Mouse (Mus musculus): ENCODE measurements around the gene C130026I21Rik. TPM values are rescaled to one million over a fixed set of nuclear protein-coding genes. Genes with fewer than 3 reads are reported as not detected.
"Not testable (repeated sequence)": the region's sequence is repeated elsewhere in the genome, so short reads cannot be mapped to it uniquely, and the experiment has no call there.

C130026I21Rik gene
- polyA plus RNA-seq, 1 experiment from 2014 or later, result not detected

DNA sequence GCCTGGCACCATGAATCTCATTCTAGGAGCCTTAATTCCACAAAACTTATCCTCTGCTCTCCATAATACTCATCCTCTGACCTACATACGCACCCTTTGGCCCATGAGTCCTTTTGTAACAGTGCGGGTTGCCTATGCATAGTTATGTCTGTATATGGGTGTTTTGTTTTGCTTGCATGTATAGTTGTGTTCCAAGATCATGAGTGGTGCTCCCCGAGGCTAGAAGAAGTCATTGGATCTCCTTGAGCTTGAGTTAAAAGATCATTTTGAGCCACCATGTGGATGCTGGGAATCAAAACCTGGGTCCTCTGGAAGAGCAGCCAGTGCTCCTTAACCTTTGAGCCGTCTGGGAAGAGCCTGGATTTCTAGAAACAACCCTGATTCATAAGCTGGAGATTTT is 25.4 kb downstream of the C130026I21Rik start:
- 68% methylated on average over 3 of the region's 4 CpGs for WGBS
- DNase-seq (ENCODE audit: low spot score); H3K9ac ChIP-seq (ENCODE audit: low read length): not testable (repeated sequence)

GRCm38 (mm10) chr1:85243023-85243422 is 27.3 kb downstream of the C130026I21Rik start:
- not testable (repeated sequence) for H3K4me3 ChIP-seq (ENCODE audit: low read depth, low read length); DNase-seq (ENCODE audit: low spot score); H3K36me3 ChIP-seq (ENCODE audit: control insufficient read depth, insufficient read depth, low read length); H3K4me1 ChIP-seq (ENCODE audit: control insufficient read depth, insufficient read depth, low read length); H3K27ac ChIP-seq (ENCODE audit: low read depth, low read length); H3K27me3 ChIP-seq (replicated peaks; ENCODE audit: control insufficient read depth, insufficient read depth, low read length); H3K9ac ChIP-seq (ENCODE audit: low read length); H3K4me2 ChIP-seq (ENCODE audit: low read length); ATAC-seq
- peaks cover 19% of the 10 kb centered on the region for H3K9me3 ChIP-seq (replicated peaks; ENCODE audit: control insufficient read depth, low read length)
- WGBS, result 74% methylated on average over 2 of the region's 2 CpGs

More for the DNA sequence above, 25.4 kb downstream of the C130026I21Rik start:
- H3K36me3 ChIP-seq (ENCODE audit: control insufficient read depth, insufficient read depth, low read length); H3K4me3 ChIP-seq (ENCODE audit: low read depth, low read length); H3K4me1 ChIP-seq (ENCODE audit: control insufficient read depth, insufficient read depth, low read length); ATAC-seq; H3K27ac ChIP-seq (ENCODE audit: low read depth, low read length); H3K4me2 ChIP-seq (ENCODE audit: low read length); H3K27me3 ChIP-seq (replicated peaks; ENCODE audit: control insufficient read depth, insufficient read depth, low read length): not testable (repeated sequence)
- peaks cover 10% of the 10 kb centered on the region for H3K9me3 ChIP-seq (replicated peaks; ENCODE audit: control insufficient read depth, low read length)

GRCm38 (mm10) chr1:85239018-85239775 is 31.2 kb downstream of the C130026I21Rik start:
- not testable (repeated sequence) for H3K36me3 ChIP-seq (ENCODE audit: control insufficient read depth, insufficient read depth, low read length); H3K9ac ChIP-seq (ENCODE audit: low read length); H3K4me1 ChIP-seq (ENCODE audit: control insufficient read depth, insufficient read depth, low read length); H3K27ac ChIP-seq (ENCODE audit: low read depth, low read length); H3K4me3 ChIP-seq (ENCODE audit: low read depth, low read length); H3K4me2 ChIP-seq (ENCODE audit: low read length); DNase-seq (ENCODE audit: low spot score); ATAC-seq; H3K27me3 ChIP-seq (replicated peaks; ENCODE audit: control insufficient read depth, insufficient read depth, low read length)
- H3K9me3 ChIP-seq (replicated peaks; ENCODE audit: control insufficient read depth, low read length), result peaks cover 16% of the 10 kb centered on the region
- 75% methylated on average over 4 of the region's 4 CpGs for WGBS

- H3K36me3 ChIP-seq (ENCODE audit: control insufficient read depth, insufficient read depth, low read length); H3K27me3 ChIP-seq (replicated peaks; ENCODE audit: control insufficient read depth, insufficient read depth, low read length); H3K9ac ChIP-seq (ENCODE audit: low read length); H3K4me1 ChIP-seq (ENCODE audit: control insufficient read depth, insufficient read depth, low read length); H3K4me2 ChIP-seq (ENCODE audit: low read length); DNase-seq (ENCODE audit: low spot score); H3K4me3 ChIP-seq (ENCODE audit: low read depth, low read length); ATAC-seq; H3K27ac ChIP-seq (ENCODE audit: low read depth, low read length); H3K9me3 ChIP-seq (replicated peaks; ENCODE audit: control insufficient read depth, low read length): not testable (repeated sequence)
- WGBS, result 45% methylated on average over 1 of the region's 2 CpGs
These were observed 63.8 kb downstream of the C130026I21Rik start for GRCm38 (mm10) chr1:85206531-85206930.

GRCm38 (mm10) chr1:85199523-85199922 is 70.8 kb downstream of the C130026I21Rik start:
- not testable (repeated sequence) for H3K27ac ChIP-seq (ENCODE audit: low read depth, low read length); H3K9me3 ChIP-seq (replicated peaks; ENCODE audit: control insufficient read depth, low read length); H3K9ac ChIP-seq (ENCODE audit: low read length); H3K36me3 ChIP-seq (ENCODE audit: control insufficient read depth, insufficient read depth, low read length); H3K4me2 ChIP-seq (ENCODE audit: low read length); H3K27me3 ChIP-seq (replicated peaks; ENCODE audit: control insufficient read depth, insufficient read depth, low read length); H3K4me3 ChIP-seq (ENCODE audit: low read depth, low read length); ATAC-seq; DNase-seq (ENCODE audit: low spot score); H3K4me1 ChIP-seq (ENCODE audit: control insufficient read depth, insufficient read depth, low read length)
- 91% methylated on average over 3 of the region's 4 CpGs for WGBS

GRCm38 (mm10) chr1:85198647-85199350 is 71.6 kb downstream of the C130026I21Rik start:
- not testable (repeated sequence) for H3K9me3 ChIP-seq (replicated peaks; ENCODE audit: control insufficient read depth, low read length); ATAC-seq; H3K4me3 ChIP-seq (ENCODE audit: low read depth, low read length); H3K4me1 ChIP-seq (ENCODE audit: control insufficient read depth, insufficient read depth, low read length); DNase-seq (ENCODE audit: low spot score); H3K36me3 ChIP-seq (ENCODE audit: control insufficient read depth, insufficient read depth, low read length); H3K27ac ChIP-seq (ENCODE audit: low read depth, low read length); H3K27me3 ChIP-seq (replicated peaks; ENCODE audit: control insufficient read depth, insufficient read depth, low read length); H3K9ac ChIP-seq (ENCODE audit: low read length); H3K4me2 ChIP-seq (ENCODE audit: low read length)

GRCm38 (mm10) chr1:85196732-85197131 is 73.6 kb downstream of the C130026I21Rik start:
- not testable (repeated sequence) for H3K4me3 ChIP-seq (ENCODE audit: low read depth, low read length); H3K4me2 ChIP-seq (ENCODE audit: low read length); H3K27me3 ChIP-seq (replicated peaks; ENCODE audit: control insufficient read depth, insufficient read depth, low read length); H3K36me3 ChIP-seq (ENCODE audit: control insufficient read depth, insufficient read depth, low read length); H3K9ac ChIP-seq (ENCODE audit: low read length); ATAC-seq; H3K9me3 ChIP-seq (replicated peaks; ENCODE audit: control insufficient read depth, low read length); H3K27ac ChIP-seq (ENCODE audit: low read depth, low read length); H3K4me1 ChIP-seq (ENCODE audit: control insufficient read depth, insufficient read depth, low read length); DNase-seq (ENCODE audit: low spot score)
- WGBS, result 58% methylated on average over 4 of the region's 4 CpGs

GRCm38 (mm10) chr1:85193761-85194160 is 76.6 kb downstream of the C130026I21Rik start:
- not testable (repeated sequence) for H3K36me3 ChIP-seq (ENCODE audit: control insufficient read depth, insufficient read depth, low read length); H3K4me2 ChIP-seq (ENCODE audit: low read length); H3K27ac ChIP-seq (ENCODE audit: low read depth, low read length); H3K9me3 ChIP-seq (replicated peaks; ENCODE audit: control insufficient read depth, low read length); H3K4me3 ChIP-seq (ENCODE audit: low read depth, low read length); H3K27me3 ChIP-seq (replicated peaks; ENCODE audit: control insufficient read depth, insufficient read depth, low read length); H3K4me1 ChIP-seq (ENCODE audit: control insufficient read depth, insufficient read depth, low read length); H3K9ac ChIP-seq (ENCODE audit: low read length); ATAC-seq; DNase-seq (ENCODE audit: low spot score)
- WGBS, result 74% methylated on average over 5 of the region's 5 CpGs

- not testable (repeated sequence) for H3K4me3 ChIP-seq (ENCODE audit: low read depth, low read length); H3K27ac ChIP-seq (ENCODE audit: low read depth, low read length); H3K36me3 ChIP-seq (ENCODE audit: control insufficient read depth, insufficient read depth, low read length); H3K4me1 ChIP-seq (ENCODE audit: control insufficient read depth, insufficient read depth, low read length); H3K9me3 ChIP-seq (replicated peaks; ENCODE audit: control insufficient read depth, low read length); ATAC-seq; H3K4me2 ChIP-seq (ENCODE audit: low read length); H3K9ac ChIP-seq (ENCODE audit: low read length); H3K27me3 ChIP-seq (replicated peaks; ENCODE audit: control insufficient read depth, insufficient read depth, low read length); DNase-seq (ENCODE audit: low spot score)
- 84% methylated on average over 1 of the region's 3 CpGs for WGBS
These were observed 88.4 kb downstream of the C130026I21Rik start for GRCm38 (mm10) chr1:85181981-85182380.
